Mouse (Mus musculus) liver, postnatal 0 days (tissue): ENCODE data around the gene Fcrla.
A peak's percentile ranks its signal among the peaks of the same experiment; 100 is the strongest.

Experiments used
- CTCF ChIP-seq: sonication (generic); IDR thresholded peaks from 2 replicates; pipeline ENCODE4 v1.5.1; 2016; ENCODE audit warnings: antibody characterized with exemption, low read depth
- EP300 ChIP-seq: IDR thresholded peaks from 2 replicates; pipeline ENCODE4 v1.6.1; 2016; ENCODE audit warnings: antibody characterized with exemption, low read depth, mild to moderate bottlenecking

DNA sequence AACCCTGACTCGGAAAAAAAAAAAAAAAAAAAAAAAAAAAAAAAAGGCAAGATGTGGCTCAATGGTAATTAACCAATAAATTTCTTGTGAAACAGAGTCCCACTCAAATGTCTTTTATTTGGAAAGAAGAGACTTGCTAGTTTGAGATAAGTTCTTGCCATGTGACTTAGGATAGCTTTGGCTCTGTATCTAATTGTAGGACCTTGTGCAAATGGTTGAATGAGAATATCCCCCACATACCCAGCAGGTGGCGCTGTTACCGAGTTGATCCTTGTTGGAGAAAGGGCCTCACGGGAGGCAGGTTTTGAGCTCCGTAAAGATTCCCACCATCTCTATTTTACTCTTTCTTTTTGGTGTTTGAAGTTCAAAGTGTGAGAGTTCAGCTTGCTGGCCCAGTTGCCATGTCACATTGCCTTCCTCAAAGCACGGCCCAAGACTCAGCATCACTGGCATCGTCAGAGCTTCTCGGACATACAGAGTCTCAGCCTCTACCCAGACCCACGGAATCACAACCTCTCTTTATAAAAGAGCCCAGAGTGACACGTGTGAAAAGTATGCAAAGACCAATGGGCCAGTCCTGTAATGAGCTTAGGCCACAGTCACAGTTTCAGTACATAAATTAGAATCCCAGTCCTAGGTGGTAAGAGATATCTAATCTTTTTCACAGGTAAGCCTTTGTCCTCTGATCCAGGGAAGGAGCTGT lies 25.7 kb downstream of the Fcrla start:
- TF ChIP-seq CTCF (peak; percentile 92), EP300 (no peak)
